Mouse (Mus musculus): ENCODE data around the gene Vps13a. TPM values are rescaled to one million over a fixed set of nuclear protein-coding genes. Genes with fewer than 3 reads are reported as not detected.
"Not testable (repeated sequence)": the region's sequence is repeated elsewhere in the genome, so short reads cannot be mapped to it uniquely, and the experiment has no call there.

Gene Vps13a
- total and polyA plus RNA-seq, 3 experiments = 21.5 to 335 (median 29.7) TPM

GRCm38 (mm10) chr19:16802123-16802522 lies 21.4 kb upstream of the Vps13a start:
- DNase-seq (ENCODE audit: low read depth, low spot score) = no peak
- Histone ChIP-seq H3K79me2 (ENCODE audit: control insufficient read depth, insufficient read depth, low read length, poor library complexity) (no peaks in the 10 kb centered on the region), H3K4me1 (ENCODE audit: control insufficient read depth in 1 of 2, insufficient read depth in 2 of 2, low read length in 2 of 2) (no peaks in the 10 kb centered on the region), H3K27me3 (ENCODE audit: control insufficient read depth in 1 of 2, insufficient read depth in 2 of 2, low read length in 2 of 2) (no peaks in the 10 kb centered on the region; a peak in 1 of 4 replicates), H3K9ac (ENCODE audit: control insufficient read depth, low read depth, low read length, poor library complexity, severe bottlenecking) (no peak overlapping the region), H3K27ac (ENCODE audit: control insufficient read depth, low read depth, low read length) (no peak overlapping the region), H3K4me3 (ENCODE audit: control insufficient read depth in 1 of 2, insufficient read depth in 1 of 2, low read depth in 2 of 2, low read length in 2 of 2) (no peak overlapping the region), H3K9me3 (replicated peaks; ENCODE audit: insufficient read depth, low read length) (no peaks in the 10 kb centered on the region), H3K36me3 (ENCODE audit: control insufficient read depth in 1 of 2, insufficient read depth in 2 of 2, low read length in 2 of 2) (no peaks in the 10 kb centered on the region)
- TF ChIP-seq ZC3H11A (IDR thresholded peaks at IDR 0.05; ENCODE audit: low read depth, low read length) (no peak), GABPA (IDR thresholded peaks at IDR 0.05; ENCODE audit: low read depth, low read length) (no peak), MAZ (IDR thresholded peaks at IDR 0.05; ENCODE audit: low read depth, low read length) (no peak), HCFC1 (IDR thresholded peaks at IDR 0.05; ENCODE audit: low read depth, low read length) (no peak), UBTF (IDR thresholded peaks at IDR 0.05; ENCODE audit: borderline replicate concordance, insufficient read depth, low read depth, low read length) (no peak), RAD21 (IDR thresholded peaks at IDR 0.05; ENCODE audit: low read depth, low read length) (no peak), NELFE (IDR thresholded peaks at IDR 0.05; ENCODE audit: low read depth, low read length) (no peak)

GRCm38 (mm10) chr19:16797923-16798322 lies 17.2 kb upstream of the Vps13a start:
- H3K79me2 ChIP-seq (ENCODE audit: control insufficient read depth, insufficient read depth, low read length, poor library complexity) = no peaks in the 10 kb centered on the region
- no peak overlapping the region for H3K9ac ChIP-seq (ENCODE audit: control insufficient read depth, low read depth, low read length, poor library complexity, severe bottlenecking)
- no peak overlapping the region for H3K27ac ChIP-seq (ENCODE audit: control insufficient read depth, low read depth, low read length)
- no peaks in the 10 kb centered on the region for H3K36me3 ChIP-seq (ENCODE audit: control insufficient read depth in 1 of 2, insufficient read depth in 2 of 2, low read length in 2 of 2)
- DNase-seq (ENCODE audit: low read depth, low spot score) = no peak
- H3K9me3 ChIP-seq (replicated peaks; ENCODE audit: insufficient read depth, low read length) = no peaks in the 10 kb centered on the region
- no peak overlapping the region for H3K4me3 ChIP-seq (ENCODE audit: control insufficient read depth in 1 of 2, insufficient read depth in 1 of 2, low read depth in 2 of 2, low read length in 2 of 2)
- H3K27me3 ChIP-seq (ENCODE audit: control insufficient read depth in 1 of 2, insufficient read depth in 2 of 2, low read length in 2 of 2) = no peaks in the 10 kb centered on the region; a peak in 1 of 4 replicates
- no peak for TF ChIP-seq TAL1 (IDR thresholded peaks at IDR 0.05; ENCODE audit: low read length)
- no peak for TF ChIP-seq POLR2AphosphoS2 (IDR thresholded peaks at IDR 0.05; ENCODE audit: low read length)
- TF ChIP-seq SIN3A (IDR thresholded peaks at IDR 0.05; ENCODE audit: low read length) = no peak
- TF ChIP-seq ZC3H11A (IDR thresholded peaks at IDR 0.05; ENCODE audit: low read depth, low read length) = no peak
- no peak for TF ChIP-seq ZMIZ1 (IDR thresholded peaks at IDR 0.05; ENCODE audit: low read depth, low read length)
- no peak for TF ChIP-seq BHLHE40 (IDR thresholded peaks at IDR 0.05; ENCODE audit: borderline replicate concordance, low read depth, low read length)
- TF ChIP-seq MXI1 (IDR thresholded peaks at IDR 0.05; ENCODE audit: low read depth, low read length) = no peak
- TF ChIP-seq ETS1 (IDR thresholded peaks at IDR 0.05; ENCODE audit: low read depth, low read length) = no peak
- no peak for TF ChIP-seq MYB (IDR thresholded peaks at IDR 0.05; ENCODE audit: low read depth, low read length)
- TF ChIP-seq SMC3 (IDR thresholded peaks at IDR 0.05; ENCODE audit: low read depth, low read length) = no peak
- no peak for TF ChIP-seq TCF12 (IDR thresholded peaks at IDR 0.05; ENCODE audit: low read depth, low read length)
- TF ChIP-seq EP300 (IDR thresholded peaks at IDR 0.05; ENCODE audit: low read depth in 1 of 2, low read length in 2 of 2) = no peak
- no peak for TF ChIP-seq CTCF (IDR thresholded peaks at IDR 0.05 in 2 of 3, conservative IDR thresholded peaks at IDR 0.05 in 1 of 3; ENCODE audit: control insufficient read depth in 1 of 3, insufficient read depth in 1 of 3, low read depth in 2 of 3, low read length in 3 of 3, poor library complexity in 1 of 3, severe bottlenecking in 1 of 3)
- no peak for TF ChIP-seq RCOR1 (IDR thresholded peaks at IDR 0.05; ENCODE audit: low read depth, low read length)
- TF ChIP-seq NELFE (IDR thresholded peaks at IDR 0.05; ENCODE audit: low read depth, low read length) = no peak
- H3K4me1 ChIP-seq (ENCODE audit: control insufficient read depth in 1 of 2, insufficient read depth in 2 of 2, low read length in 2 of 2) = no peaks in the 10 kb centered on the region

- not testable (repeated sequence) for H3K36me3 ChIP-seq (ENCODE audit: control insufficient read depth in 1 of 2, insufficient read depth in 2 of 2, low read length in 2 of 2); H3K27me3 ChIP-seq (ENCODE audit: control insufficient read depth in 1 of 2, insufficient read depth in 2 of 2, low read length in 2 of 2); H3K9me3 ChIP-seq (replicated peaks; ENCODE audit: insufficient read depth, low read length); H3K27ac ChIP-seq (ENCODE audit: control insufficient read depth, low read depth, low read length); H3K79me2 ChIP-seq (ENCODE audit: control insufficient read depth, insufficient read depth, low read length, poor library complexity); DNase-seq (ENCODE audit: low read depth, low spot score); H3K4me3 ChIP-seq (ENCODE audit: control insufficient read depth in 1 of 2, insufficient read depth in 1 of 2, low read depth in 2 of 2, low read length in 2 of 2); H3K9ac ChIP-seq (ENCODE audit: control insufficient read depth, low read depth, low read length, poor library complexity, severe bottlenecking); H3K4me1 ChIP-seq (ENCODE audit: control insufficient read depth in 1 of 2, insufficient read depth in 2 of 2, low read length in 2 of 2)
These were observed 13.8 kb upstream of the Vps13a start for GRCm38 (mm10) chr19:16794486-16794885.
